Mouse (Mus musculus): ENCODE measurements around the gene Kif1b.

DNA sequence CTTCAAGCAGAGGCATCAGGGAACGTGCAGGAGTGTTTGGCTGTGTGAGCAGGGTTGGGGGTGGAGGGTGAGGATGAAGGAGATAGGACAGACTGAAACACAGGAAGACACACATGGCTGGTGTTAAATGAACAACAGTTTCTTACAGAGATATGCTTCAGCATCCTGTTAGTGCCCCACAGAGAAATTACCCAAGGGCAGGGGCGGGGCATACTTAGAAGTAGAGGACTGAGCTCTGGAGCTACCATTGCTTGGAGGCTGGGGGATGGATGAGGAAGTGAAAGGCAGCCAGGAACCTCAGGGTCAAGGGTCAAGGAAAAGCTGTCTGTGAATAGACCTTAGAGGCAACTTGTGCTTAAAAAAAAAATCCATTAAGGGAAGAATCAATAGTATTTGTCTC lies 33.2 kb upstream of the Kif1b start:
- TF ChIP-seq EP300 (IDR thresholded peaks at IDR 0.05) (no peak), CTCF (IDR thresholded peaks at IDR 0.05) (no peak)
